Mouse (Mus musculus) liver, adult 2 months (tissue): ENCODE results near the gene Chil3.

ENCODE experiments used
- CTCF ChIP-seq: fragments of 200-500 bp; IDR thresholded peaks from 2 replicates; pipeline ENCODE4 v1.5.1; 2011; ENCODE audit warnings: low read depth, low read length, control low read depth
- POLR2A ChIP-seq: fragments of 200-500 bp; IDR thresholded peaks from 2 replicates; pipeline ENCODE4 v1.6.1; 2011; ENCODE audit warnings: low read length, control low read depth; ENCODE audit not compliant: insufficient read depth; ENCODE audit errors: extremely low read depth

GRCm38 (mm10) chr3:106196276-106196675 lies 28.9 kb upstream of the Chil3 start:
- TF ChIP-seq CTCF, result no peak
- TF ChIP-seq POLR2A, result no peak
